ENCODE assay signal across 8 mouse cellular contexts in genomic region chr10:39368572-39369135, GRCm38 (mm10). TPM values are rescaled to one million over a fixed set of nuclear protein-coding genes. Genes with fewer than 3 reads are reported as not detected.
A peak's percentile ranks its signal among the peaks of the same experiment; 100 is the strongest.
DNase-seq lines count a peak whose midpoint lies in the region; ATAC-seq and TF ChIP-seq lines count a peak whose summit lies in the region.

Fyn (plus strand) TSS chr10:39368855.

- TF ChIP-seq POLR2A in testis, adult 2 months (IDR thresholded peaks at IDR 0.05; ENCODE audit: control insufficient read depth, low read depth, low read length): no peak

- TF ChIP-seq CTCF in testis, adult 2 months (IDR thresholded peaks at IDR 0.05; ENCODE audit: control insufficient read depth, insufficient read depth, insufficient replicate concordance, low read depth, low read length): no peak
- TF ChIP-seq CTCF in heart, postnatal 0 days (IDR thresholded peaks at IDR 0.05; ENCODE audit: low read depth): no peak

- H3K9ac ChIP-seq in heart, postnatal 0 days (replicated peaks; ENCODE audit: low read depth, low read length): peak within 1 kb of the TSS; percentile 75
- peak within 1 kb of the TSS; percentile 95 for H3K9ac ChIP-seq in neural tube, embryonic 15.5 days (replicated peaks)

- H3K4me2 ChIP-seq in heart, postnatal 0 days (ENCODE audit: low read depth, low read length): peak within 1 kb of the TSS; percentile 95
- H3K4me2 ChIP-seq in neural tube, embryonic 15.5 days: peak within 1 kb of the TSS; percentile 77

- H3K27ac ChIP-seq in testis, adult 2 months (ENCODE audit: control insufficient read depth, insufficient read depth, low read depth, low read length): peak within 1 kb of the TSS; percentile 59
- H3K27ac ChIP-seq in heart, postnatal 0 days (ENCODE audit: low read depth): peak within 1 kb of the TSS; percentile 88
- H3K27ac ChIP-seq in limb, embryonic 10.5 days: peak within 1 kb of the TSS; percentile 95
- H3K27ac ChIP-seq in neural tube, embryonic 15.5 days (replicated peaks): peak within 1 kb of the TSS; percentile 98

- H3K9me3 ChIP-seq in heart, postnatal 0 days (replicated peaks; ENCODE audit: control insufficient read depth, low read length): no peaks in the 10 kb centered on the region
- no peaks in the 10 kb centered on the region for H3K9me3 ChIP-seq in limb, embryonic 10.5 days (replicated peaks)
- H3K9me3 ChIP-seq in neural tube, embryonic 15.5 days (replicated peaks): no peaks in the 10 kb centered on the region

- TF ChIP-seq EP300 in heart, postnatal 0 days (IDR thresholded peaks at IDR 0.05; ENCODE audit: low read depth): no peak

- no peaks in the 10 kb centered on the region for H3K36me3 ChIP-seq in testis, adult 2 months (ENCODE audit: control insufficient read depth, insufficient read depth, low read length)
- no peaks in the 10 kb centered on the region for H3K36me3 ChIP-seq in heart, postnatal 0 days (replicated peaks; ENCODE audit: control insufficient read depth, insufficient read depth, low read length)
- no peaks in the 10 kb centered on the region for H3K36me3 ChIP-seq in limb, embryonic 10.5 days
- no peaks in the 10 kb centered on the region for H3K36me3 ChIP-seq in neural tube, embryonic 15.5 days

- no peak for DNase-seq in testis, postnatal 10 days (ENCODE audit: low spot score)
- DNase-seq in c-Kit-positive CD71-positive TER-119-positive erythroid progenitor cells, embryonic 14.5 days (ENCODE audit: low spot score): peak; percentile 13
- no peak for DNase-seq in heart, postnatal 0 days (ENCODE audit: low spot score)
- DNase-seq in limb, embryonic 10.5 days (ENCODE audit: low spot score): no peak
- no peak for DNase-seq in thymus, adult 18-20 months
- no peak for DNase-seq in frontal cortex, postnatal 25 days (ENCODE audit: low spot score in 2 of 2)

- H3K4me1 ChIP-seq in testis, adult 2 months (ENCODE audit: control insufficient read depth, insufficient read depth, low read length): peaks cover 6% of the 10 kb centered on the region
- peaks cover 10% of the 10 kb centered on the region for H3K4me1 ChIP-seq in heart, postnatal 0 days (ENCODE audit: control insufficient read depth, insufficient read depth)
- H3K4me1 ChIP-seq in limb, embryonic 10.5 days: peaks cover 31% of the 10 kb centered on the region
- H3K4me1 ChIP-seq in neural tube, embryonic 15.5 days: peaks cover 30% of the 10 kb centered on the region

- no peaks in the 10 kb centered on the region for H3K27me3 ChIP-seq in testis, adult 2 months (ENCODE audit: control insufficient read depth, insufficient read depth, low read length)
- H3K27me3 ChIP-seq in heart, postnatal 0 days (ENCODE audit: control insufficient read depth, insufficient read depth, low read length): no peaks in the 10 kb centered on the region
- H3K27me3 ChIP-seq in limb, embryonic 10.5 days (ENCODE audit: low read depth, poor library complexity, severe bottlenecking): peaks cover 17% of the 10 kb centered on the region; the same call in 1 of the 2 replicates
- no peaks in the 10 kb centered on the region for H3K27me3 ChIP-seq in neural tube, embryonic 15.5 days (replicated peaks)

- WGBS in heart, postnatal 0 days: 27% methylated on average over 8 of the region's 8 CpGs
- 36% methylated on average over 8 of the region's 8 CpGs for WGBS in limb, embryonic 10.5 days
- 38% methylated on average over 8 of the region's 8 CpGs for WGBS in neural tube, embryonic 15.5 days

- no peak for ATAC-seq in heart, postnatal 0 days (ENCODE audit: insufficient read depth, low read depth)
- no peak for ATAC-seq in neural tube, embryonic 15.5 days (ENCODE audit: low FRiP score)

- peak within 1 kb of the TSS; percentile 83 for H3K4me3 ChIP-seq in testis, adult 2 months (ENCODE audit: control insufficient read depth, low read depth, low read length)
- peak within 1 kb of the TSS; percentile 93 for H3K4me3 ChIP-seq in heart, postnatal 0 days (ENCODE audit: low read depth, low read length)
- H3K4me3 ChIP-seq in limb, embryonic 10.5 days: peak within 1 kb of the TSS; percentile 93
- peak within 1 kb of the TSS; percentile 98 for H3K4me3 ChIP-seq in neural tube, embryonic 15.5 days (replicated peaks)

RNA-seq across cellular contexts. Expression of gene Fyn, which starts in this region (rescaled TPM):
- 15.0 and 18.8 TPM in 2 replicates for polyA plus RNA-seq in testis, adult 2 months (2012; rRNA removed)
- 24.1 and 34.3 TPM in 2 replicates for total RNA-seq in heart, postnatal 0 days (2014; rRNA removed; ENCODE audit: low replicate concordance)
- polyA plus RNA-seq in heart, postnatal 0 days (2015; fragmentation: Nextera tagmentation; extraction: Ambion mirVana): 10.3 and 10.8 TPM in 2 replicates
- 13.1 and 16.0 TPM in 2 replicates for polyA plus RNA-seq in limb, embryonic 10.5 days (2016; fragmentation: Nextera tagmentation; extraction: Ambion mirVana)
- polyA plus RNA-seq in neural tube, embryonic 15.5 days (2015; fragmentation: Nextera tagmentation; extraction: Ambion mirVana): 67.8 and 76.5 TPM in 2 replicates
